Mouse (Mus musculus) hindbrain, embryonic 16.5 days (tissue): ENCODE results near the gene Gpatch2. TPM values are rescaled to one million over a fixed set of nuclear protein-coding genes. Genes with fewer than 3 reads are reported as not detected.

Experiments used
- ATAC-seq: fragments of 200-750 bp; cut with Nextera tagmentation; 2 replicates; pipeline ENCODE4 v1.8.0; 2017; ENCODE audit warnings: moderate TSS enrichment, moderate library complexity
- H3K27ac ChIP-seq: fragments of 300-500 bp; sonication (generic); 2 replicates; pipeline ENCODE4 v1.5.1; 2014; ENCODE audit warnings: low read depth, mild to moderate bottlenecking, control low read depth, low read length, moderate library complexity
- H3K27me3 ChIP-seq: fragments of 300-500 bp; sonication (generic); replicated peaks from 2 replicates; pipeline ENCODE4 v1.6.1; 2014; ENCODE audit warnings: low read length; ENCODE audit not compliant: control insufficient read depth, insufficient read depth
- H3K36me3 ChIP-seq: fragments of 300-500 bp; sonication (generic); 2 replicates; pipeline ENCODE4 v1.6.1; 2014; ENCODE audit warnings: mild to moderate bottlenecking, low read length, moderate library complexity, mixed read lengths; ENCODE audit not compliant: control insufficient read depth, insufficient read depth
- H3K4me1 ChIP-seq: fragments of 300-500 bp; sonication (generic); 2 replicates; pipeline ENCODE4 v1.6.1; 2014; ENCODE audit warnings: low read depth, low read length; ENCODE audit not compliant: control insufficient read depth, insufficient read depth
- H3K4me2 ChIP-seq: fragments of 300-500 bp; sonication (generic); 2 replicates; pipeline ENCODE4 v1.6.1; 2014; ENCODE audit warnings: mild to moderate bottlenecking, low read length, control low read depth, moderate library complexity
- H3K4me3 ChIP-seq: fragments of 300-500 bp; sonication (generic); 2 replicates; pipeline ENCODE4 v1.5.1; 2014; ENCODE audit warnings: mild to moderate bottlenecking, low read length, control low read depth, moderate library complexity
- H3K9ac ChIP-seq: fragments of 300-500 bp; sonication (generic); 2 replicates; pipeline ENCODE4 v1.6.1; 2014; ENCODE audit warnings: low read depth, mild to moderate bottlenecking, control low read depth, low read length, moderate library complexity
- H3K9me3 ChIP-seq: fragments of 300-500 bp; sonication (generic); 2 replicates; pipeline ENCODE4 v1.6.1; 2014; ENCODE audit warnings: mild to moderate bottlenecking, low read length, moderate library complexity; ENCODE audit not compliant: control insufficient read depth
- WGBS: fragments of 180-500 bp; shearing (Covaris S2); extraction: QIAGEN DNeasy Blood & Tissue Kit; methylation state at CpG from one replicate; pipeline ENCODE4 v1.1.7; 2014; 5-methylcytosine and 5-hydroxymethylcytosine counted together
- polyA plus RNA-seq: library from polyadenylated mRNA; unstranded; fragments of >200 nt; fragmentation: Nextera tagmentation; extraction: Ambion mirVana; gene quantifications from 2 replicates; pipeline ENCODE4 v1.2.1, GENCODE M21; 2015

The Gpatch2 gene
- polyA plus RNA-seq, 1 experiment from 2014 or later: 15.8 TPM

DNA sequence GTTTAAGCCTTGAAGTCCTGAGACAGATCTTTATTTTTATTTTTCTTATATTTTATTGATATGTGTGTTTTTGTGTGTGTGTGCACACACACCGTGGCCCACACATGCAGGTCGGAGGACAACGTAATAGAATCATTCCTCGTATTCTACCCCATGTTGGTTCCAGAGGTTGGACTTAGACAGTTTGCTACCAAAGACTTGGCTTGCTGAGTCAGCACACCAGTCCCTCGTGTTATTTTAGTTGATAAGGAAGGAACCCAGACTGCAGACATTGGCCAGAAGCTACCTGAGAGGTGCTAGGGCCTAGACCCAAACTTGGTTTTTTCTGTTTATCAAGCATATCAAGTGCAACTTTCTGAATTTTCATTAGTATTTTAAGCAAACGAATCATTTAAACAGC is 95.8 kb downstream of the Gpatch2 start:
- no peaks in the 10 kb centered on the region for H3K36me3 ChIP-seq
- WGBS: 89% methylated on average over 6 of the region's 6 CpGs
- H3K4me3 ChIP-seq: no peak overlapping the region
- ATAC-seq: no peak
- H3K4me2 ChIP-seq: no peak overlapping the region
- no peaks in the 10 kb centered on the region for H3K27me3 ChIP-seq
- H3K9me3 ChIP-seq: no peaks in the 10 kb centered on the region
- H3K4me1 ChIP-seq: no peaks in the 10 kb centered on the region
- H3K27ac ChIP-seq: no peak overlapping the region
- no peak overlapping the region for H3K9ac ChIP-seq

DNA sequence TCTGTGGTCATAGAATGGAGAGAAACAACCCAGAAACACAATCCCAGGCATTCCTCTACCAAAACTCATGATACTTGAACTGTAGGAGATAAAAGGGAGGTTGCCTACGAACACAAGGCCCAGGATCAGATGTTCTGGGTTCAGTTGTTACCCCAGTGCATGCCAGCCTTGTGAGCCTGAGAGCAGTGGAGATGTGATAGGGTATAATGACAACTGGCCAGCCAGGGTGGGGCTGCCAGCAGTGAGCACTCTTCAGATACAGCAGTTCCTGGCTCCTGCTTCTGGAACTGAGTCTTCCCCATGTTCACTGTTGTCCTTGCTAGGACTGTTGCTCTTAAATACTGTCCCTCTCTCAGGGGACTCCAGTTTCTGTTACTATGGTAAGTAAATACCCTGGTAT is 98.0 kb downstream of the Gpatch2 start:
- H3K4me2 ChIP-seq: no peak overlapping the region
- no peaks in the 10 kb centered on the region for H3K9me3 ChIP-seq
- H3K27ac ChIP-seq: no peak overlapping the region
- no peaks in the 10 kb centered on the region for H3K27me3 ChIP-seq
- H3K4me1 ChIP-seq: no peaks in the 10 kb centered on the region
- WGBS: 91% methylated on average over 1 of the region's 1 CpGs
- no peak for ATAC-seq
- H3K36me3 ChIP-seq: no peaks in the 10 kb centered on the region
- no peak overlapping the region for H3K4me3 ChIP-seq
- no peak overlapping the region for H3K9ac ChIP-seq

- H3K36me3 ChIP-seq: no peaks in the 10 kb centered on the region
- no peak for ATAC-seq
- H3K9me3 ChIP-seq: no peaks in the 10 kb centered on the region
- no peak overlapping the region for H3K9ac ChIP-seq
- no peak overlapping the region for H3K4me3 ChIP-seq
- no peak overlapping the region for H3K4me2 ChIP-seq
- 91% methylated on average over 5 of the region's 5 CpGs for WGBS
- H3K27ac ChIP-seq: no peak overlapping the region
- no peaks in the 10 kb centered on the region for H3K4me1 ChIP-seq
- no peaks in the 10 kb centered on the region for H3K27me3 ChIP-seq
Observed at GRCm38 (mm10) chr1:187313763-187314162, 98.5 kb downstream of the Gpatch2 start.

DNA sequence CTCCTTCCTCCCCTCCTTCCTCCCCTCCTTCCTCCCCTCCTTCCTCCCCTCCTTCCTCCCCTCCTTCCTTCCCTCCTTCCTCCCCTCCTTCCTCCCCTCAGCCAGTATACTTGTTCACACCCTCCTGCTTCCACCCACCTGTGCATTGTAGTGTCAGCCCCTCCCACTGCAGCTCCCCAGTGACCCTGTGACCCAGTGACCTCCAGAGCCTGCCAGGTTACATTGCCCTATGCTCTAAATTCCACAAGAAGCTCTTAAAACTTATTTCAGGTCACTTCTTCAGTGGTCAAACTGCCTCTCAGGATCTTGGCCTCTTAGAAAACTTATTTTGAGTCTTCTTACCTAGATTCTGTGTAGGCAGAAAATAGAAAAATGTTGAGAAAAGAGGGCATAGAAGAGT is 99.2 kb downstream of the Gpatch2 start:
- no peaks in the 10 kb centered on the region for H3K9me3 ChIP-seq
- no peak for ATAC-seq
- no peaks in the 10 kb centered on the region for H3K36me3 ChIP-seq

GRCm38 (mm10) chr1:187315821-187316220 is 100.5 kb downstream of the Gpatch2 start:
- Histone ChIP-seq H3K4me2 (no peak overlapping the region), H3K27ac (no peak overlapping the region), H3K4me3 (no peak overlapping the region), H3K4me1 (no peaks in the 10 kb centered on the region), H3K36me3 (no peaks in the 10 kb centered on the region), H3K9ac (no peak overlapping the region), H3K27me3 (no peaks in the 10 kb centered on the region), H3K9me3 (no peaks in the 10 kb centered on the region)
- 93% methylated on average over 2 of the region's 2 CpGs for WGBS
- no peak for ATAC-seq

More for the DNA sequence above, 99.2 kb downstream of the Gpatch2 start:
- Histone ChIP-seq H3K4me1 (no peaks in the 10 kb centered on the region), H3K4me3 (no peak overlapping the region), H3K27ac (no peak overlapping the region), H3K9ac (no peak overlapping the region), H3K4me2 (no peak overlapping the region), H3K27me3 (no peaks in the 10 kb centered on the region)

DNA sequence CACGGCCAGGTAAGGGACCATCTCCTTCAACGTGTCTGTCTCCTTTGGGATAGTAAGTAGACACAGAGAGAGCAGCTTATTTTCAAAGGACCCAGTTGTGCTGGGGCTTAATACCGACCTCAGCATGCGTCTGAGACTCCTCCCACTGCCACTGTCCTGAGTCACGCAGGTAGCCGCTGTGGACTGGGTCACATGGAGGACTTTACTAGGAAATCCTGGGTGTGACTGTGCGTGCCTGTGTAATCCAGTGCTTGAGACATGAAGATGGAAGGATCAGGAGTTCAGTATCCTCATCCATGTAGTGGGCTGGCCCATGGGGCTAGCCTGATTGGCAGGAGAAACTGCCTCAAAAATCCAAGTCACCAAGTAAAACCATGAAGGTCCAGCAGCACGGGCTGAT is 101.2 kb downstream of the Gpatch2 start:
- H3K27ac ChIP-seq: no peak overlapping the region
- H3K4me3 ChIP-seq: no peak overlapping the region
- H3K4me2 ChIP-seq: no peak overlapping the region
- H3K27me3 ChIP-seq: no peaks in the 10 kb centered on the region
- no peak overlapping the region for H3K9ac ChIP-seq
- no peaks in the 10 kb centered on the region for H3K9me3 ChIP-seq
- H3K36me3 ChIP-seq: no peaks in the 10 kb centered on the region
- ATAC-seq: no peak
- 85% methylated on average over 8 of the region's 8 CpGs for WGBS
- H3K4me1 ChIP-seq: no peaks in the 10 kb centered on the region

GRCm38 (mm10) chr1:187321814-187322213 is 106.5 kb downstream of the Gpatch2 start:
- Histone ChIP-seq H3K4me2 (no peak overlapping the region), H3K4me3 (no peak overlapping the region), H3K9ac (no peak overlapping the region), H3K4me1 (no peaks in the 10 kb centered on the region), H3K27ac (no peak overlapping the region), H3K27me3 (no peaks in the 10 kb centered on the region), H3K36me3 (no peaks in the 10 kb centered on the region), H3K9me3 (no peaks in the 10 kb centered on the region)
- 84% methylated on average over 3 of the region's 3 CpGs for WGBS
- ATAC-seq: no peak

- Histone ChIP-seq H3K9ac (no peak overlapping the region), H3K4me3 (no peak overlapping the region), H3K36me3 (no peaks in the 10 kb centered on the region), H3K27ac (no peak overlapping the region), H3K4me2 (no peak overlapping the region), H3K9me3 (no peaks in the 10 kb centered on the region), H3K27me3 (no peaks in the 10 kb centered on the region), H3K4me1 (no peaks in the 10 kb centered on the region)
- ATAC-seq: no peak
- WGBS: 90% methylated on average over 8 of the region's 8 CpGs
Observed at GRCm38 (mm10) chr1:187322505-187323208, 107.3 kb downstream of the Gpatch2 start.

DNA sequence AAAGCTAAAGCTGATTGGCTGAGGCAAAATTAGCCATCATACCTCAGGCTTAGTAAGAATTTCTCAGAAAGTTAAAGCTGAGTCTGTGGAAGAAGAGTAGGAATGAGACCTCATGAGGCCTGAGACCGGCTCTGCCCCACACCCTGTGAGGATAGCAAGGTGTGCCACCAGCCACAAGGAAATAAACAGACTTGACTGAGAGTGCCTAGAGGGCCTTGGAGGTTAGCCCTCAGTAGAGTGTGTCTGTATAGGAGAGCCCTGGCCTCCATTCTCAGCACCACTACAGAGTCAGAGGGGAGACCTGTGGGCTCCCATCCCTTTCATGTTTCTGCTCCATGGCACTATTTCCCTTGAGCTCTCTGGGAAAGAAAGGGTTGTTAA is 107.9 kb downstream of the Gpatch2 start:
- Histone ChIP-seq H3K36me3 (no peaks in the 10 kb centered on the region), H3K4me3 (no peak overlapping the region), H3K27ac (no peak overlapping the region), H3K4me1 (no peaks in the 10 kb centered on the region), H3K9me3 (no peaks in the 10 kb centered on the region), H3K9ac (no peak overlapping the region), H3K27me3 (no peaks in the 10 kb centered on the region), H3K4me2 (no peak overlapping the region)
- WGBS: 92% methylated on average over 1 of the region's 1 CpGs
- ATAC-seq: no peak

GRCm38 (mm10) chr1:187342551-187342950 is 127.2 kb downstream of the Gpatch2 start:
- no peak for ATAC-seq
- Histone ChIP-seq H3K27ac (no peak overlapping the region), H3K4me2 (no peak overlapping the region), H3K4me1 (no peaks in the 10 kb centered on the region), H3K9me3 (no peaks in the 10 kb centered on the region), H3K36me3 (no peaks in the 10 kb centered on the region), H3K27me3 (no peaks in the 10 kb centered on the region), H3K9ac (no peak overlapping the region), H3K4me3 (no peak overlapping the region)
- 45% methylated on average over 2 of the region's 2 CpGs for WGBS
